Mouse (Mus musculus): ENCODE measurements around the gene Slc17a6.

DNA sequence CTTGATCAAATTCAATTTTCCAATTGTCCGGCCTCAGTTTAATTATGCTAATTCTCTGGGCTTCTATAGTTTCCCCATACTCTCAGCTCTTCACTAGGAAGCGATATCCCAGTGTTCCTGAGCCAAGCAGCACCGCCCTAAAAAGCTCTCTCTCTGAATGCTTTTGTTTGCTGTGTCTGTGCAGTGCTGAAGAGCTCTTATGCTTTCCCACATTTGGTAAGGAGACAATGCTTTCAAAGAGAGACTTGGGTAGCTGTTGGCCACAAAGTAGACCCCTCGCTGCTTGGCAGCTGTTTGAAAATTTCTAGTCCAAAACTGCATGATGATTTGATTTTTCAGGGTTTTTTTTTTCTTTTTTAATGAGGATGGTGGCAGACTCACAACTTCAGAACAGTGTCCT lies 72.6 kb downstream of the Slc17a6 start:
- TF ChIP-seq CTCF (IDR thresholded peaks at IDR 0.05; ENCODE audit: insufficient read depth, low read length) = no peak
- TF ChIP-seq POLR2A (IDR thresholded peaks at IDR 0.05; ENCODE audit: borderline replicate concordance, extremely low read depth, low read depth, low read length) = no peak
